Mouse (Mus musculus) lung, postnatal 4 days (tissue): ENCODE measurements around the gene Rpap1.
A peak's percentile ranks its signal among the peaks of the same experiment; 100 is the strongest.

Source experiments
- DNase-seq, 2 experiments: peaks; one replicate each; pipeline ENCODE4 v3.0.0; 2021

Rpap1 gene

GRCm38 (mm10) chr2:119787206-119787883, at the start of gene Rpap1:
Rpap1 (minus strand) TSS chr2:119787537.
- DNase-seq = peak; percentile 86

- no peak for DNase-seq
These were observed 46.9 kb upstream of the Rpap1 start for GRCm38 (mm10) chr2:119834231-119834630.

GRCm38 (mm10) chr2:119830579-119830978, 43.2 kb upstream of the Rpap1 start:
- DNase-seq = no peak

- DNase-seq = no peak
These were observed 33.8 kb upstream of the Rpap1 start for GRCm38 (mm10) chr2:119821136-119821535.

- DNase-seq = peak in 1 of 2 experiments; percentile 42
These were observed 31.4 kb upstream of the Rpap1 start for GRCm38 (mm10) chr2:119818668-119819272.

- DNase-seq = peak in 1 of 2 experiments; percentile 42
These were observed 29.7 kb upstream of the Rpap1 start for GRCm38 (mm10) chr2:119817047-119817446.

GRCm38 (mm10) chr2:119816611-119817010, 29.3 kb upstream of the Rpap1 start:
- no peak for DNase-seq

- DNase-seq = peak; percentile 52 to 73
These were observed 27.1 kb upstream of the Rpap1 start for GRCm38 (mm10) chr2:119814376-119814933.

GRCm38 (mm10) chr2:119811490-119812146, 24.3 kb upstream of the Rpap1 start:
- DNase-seq = no peak

GRCm38 (mm10) chr2:119810890-119811289, 23.6 kb upstream of the Rpap1 start:
- no peak for DNase-seq

- DNase-seq = peak in 1 of 2 experiments; percentile 47
These were observed 21.5 kb upstream of the Rpap1 start for GRCm38 (mm10) chr2:119808881-119809280.

- DNase-seq = no peak
These were observed 21.1 kb upstream of the Rpap1 start for GRCm38 (mm10) chr2:119808438-119808837.

- DNase-seq = no peak
These were observed 18.2 kb upstream of the Rpap1 start for GRCm38 (mm10) chr2:119805536-119805935.

- no peak for DNase-seq
These were observed 17.4 kb upstream of the Rpap1 start for GRCm38 (mm10) chr2:119804776-119805175.

- DNase-seq = no peak
These were observed 16.9 kb upstream of the Rpap1 start for GRCm38 (mm10) chr2:119804275-119804628.

GRCm38 (mm10) chr2:119803618-119804274, 16.4 kb upstream of the Rpap1 start:
- DNase-seq = no peak

GRCm38 (mm10) chr2:119802767-119803617, 15.7 kb upstream of the Rpap1 start:
- DNase-seq = peak in 1 of 2 experiments; percentile 39

GRCm38 (mm10) chr2:119800876-119801846, 13.8 kb upstream of the Rpap1 start:
- no peak for DNase-seq

- DNase-seq = peak in 1 of 2 experiments; percentile 36
These were observed 12.7 kb upstream of the Rpap1 start for GRCm38 (mm10) chr2:119799961-119800550.

GRCm38 (mm10) chr2:119799181-119799960, 12.0 kb upstream of the Rpap1 start:
- peak; percentile 55 to 68 for DNase-seq
